Mouse (Mus musculus) forebrain, embryonic 10.5 days (tissue): Measurements from ENCODE around the gene Ago4. TPM values are rescaled to one million over a fixed set of nuclear protein-coding genes. Genes with fewer than 3 reads are reported as not detected.

Experiments
- DNase-seq: peaks from one replicate; pipeline ENCODE4 v3.0.0-alpha.2; 2017; ENCODE audit warnings: low spot score; ENCODE audit errors: extremely low spot score
- H3K27ac ChIP-seq: fragments of 300-500 bp; sonication (generic); 2 replicates; pipeline ENCODE4 v1.5.1; 2016; ENCODE audit warnings: mild to moderate bottlenecking
- H3K27me3 ChIP-seq: fragments of 300-500 bp; sonication (generic); 2 replicates; pipeline ENCODE4 v1.6.1; 2016; ENCODE audit warnings: mild to moderate bottlenecking; ENCODE audit not compliant: poor library complexity, severe bottlenecking
- H3K36me3 ChIP-seq: fragments of 300-500 bp; sonication (generic); replicated peaks from 2 replicates; pipeline ENCODE4 v1.6.1; 2016; ENCODE audit warnings: mild to moderate bottlenecking, moderate library complexity
- H3K4me1 ChIP-seq: fragments of 300-500 bp; sonication (generic); 2 replicates; pipeline ENCODE4 v1.6.1; 2016
- H3K4me3 ChIP-seq: fragments of 300-500 bp; sonication (generic); 2 replicates; pipeline ENCODE4 v1.5.1; 2016; ENCODE audit warnings: mild to moderate bottlenecking, moderate library complexity
- H3K9me3 ChIP-seq: fragments of 300-500 bp; sonication (generic); 2 replicates; pipeline ENCODE4 v1.6.1; 2016; ENCODE audit warnings: mild to moderate bottlenecking, moderate library complexity
- WGBS: fragments of 180-500 bp; shearing (Covaris S2); methylation state at CpG from one replicate; pipeline ENCODE4 v1.1.7; 2016; 5-methylcytosine and 5-hydroxymethylcytosine counted together
- polyA plus RNA-seq: library from polyadenylated mRNA; unstranded; fragments of >200 nt; fragmentation: Nextera tagmentation; extraction: Ambion mirVana; gene quantifications from 2 replicates; pipeline ENCODE4 v1.2.1, GENCODE M21; 2016

Ago4 gene
- polyA plus RNA-seq, 1 experiment from 2014 or later: 0.99 TPM

GRCm38 (mm10) chr4:126509072-126509471 lies 24.2 kb downstream of the Ago4 start:
- Histone ChIP-seq H3K27ac (no peak overlapping the region), H3K4me1 (peaks cover 6% of the 10 kb centered on the region; the same call in 1 of the 2 replicates), H3K27me3 (no peaks in the 10 kb centered on the region), H3K4me3 (no peak overlapping the region), H3K36me3 (peaks cover 9% of the 10 kb centered on the region), H3K9me3 (no peaks in the 10 kb centered on the region)
- WGBS: 86% methylated on average over 2 of the region's 2 CpGs
- no peak for DNase-seq

GRCm38 (mm10) chr4:126508110-126508899 lies 25.0 kb downstream of the Ago4 start:
- H3K4me3 ChIP-seq: no peak overlapping the region
- no peaks in the 10 kb centered on the region for H3K9me3 ChIP-seq
- H3K27me3 ChIP-seq: no peaks in the 10 kb centered on the region
- DNase-seq: no peak
- peaks cover 9% of the 10 kb centered on the region for H3K36me3 ChIP-seq
- WGBS: 77% methylated on average over 14 of the region's 14 CpGs
- H3K4me1 ChIP-seq: peaks cover 6% of the 10 kb centered on the region; the same call in 1 of the 2 replicates
- H3K27ac ChIP-seq: no peak overlapping the region

- Histone ChIP-seq H3K4me3 (no peak overlapping the region), H3K9me3 (no peaks in the 10 kb centered on the region), H3K36me3 (peaks cover 5% of the 10 kb centered on the region), H3K4me1 (no peaks in the 10 kb centered on the region), H3K27ac (no peak overlapping the region), H3K27me3 (no peaks in the 10 kb centered on the region)
- DNase-seq: no peak
- WGBS: 60% methylated on average over 8 of the region's 8 CpGs
Observed at GRCm38 (mm10) chr4:126502977-126503309, 30.3 kb downstream of the Ago4 start.

- DNase-seq: no peak
- 75% methylated on average over 6 of the region's 6 CpGs for WGBS
Observed at GRCm38 (mm10) chr4:126502141-126502976, 30.9 kb downstream of the Ago4 start.

GRCm38 (mm10) chr4:126498601-126499000 lies 34.7 kb downstream of the Ago4 start:
- no peaks in the 10 kb centered on the region for H3K36me3 ChIP-seq
- no peaks in the 10 kb centered on the region for H3K27me3 ChIP-seq
- H3K4me3 ChIP-seq: no peak overlapping the region
- WGBS: 84% methylated on average over 1 of the region's 1 CpGs
- no peaks in the 10 kb centered on the region for H3K4me1 ChIP-seq
- no peak overlapping the region for H3K27ac ChIP-seq
- no peak for DNase-seq
- H3K9me3 ChIP-seq: no peaks in the 10 kb centered on the region

More at GRCm38 (mm10) chr4:126502141-126502976, 30.9 kb downstream of the Ago4 start:
- Histone ChIP-seq H3K4me1 (no peaks in the 10 kb centered on the region), H3K27ac (no peak overlapping the region), H3K36me3 (peaks cover 5% of the 10 kb centered on the region), H3K4me3 (no peak overlapping the region), H3K9me3 (no peaks in the 10 kb centered on the region), H3K27me3 (no peaks in the 10 kb centered on the region)

GRCm38 (mm10) chr4:126496963-126497362 lies 36.3 kb downstream of the Ago4 start:
- no peak for DNase-seq
- H3K4me1 ChIP-seq: no peaks in the 10 kb centered on the region
- no peaks in the 10 kb centered on the region for H3K36me3 ChIP-seq
- H3K27ac ChIP-seq: no peak overlapping the region
- H3K9me3 ChIP-seq: no peaks in the 10 kb centered on the region
- no peaks in the 10 kb centered on the region for H3K27me3 ChIP-seq
- 87% methylated on average over 2 of the region's 2 CpGs for WGBS
- no peak overlapping the region for H3K4me3 ChIP-seq

- no peak overlapping the region for H3K27ac ChIP-seq
- H3K9me3 ChIP-seq: no peaks in the 10 kb centered on the region
- H3K4me3 ChIP-seq: no peak overlapping the region
- no peaks in the 10 kb centered on the region for H3K36me3 ChIP-seq
- no peaks in the 10 kb centered on the region for H3K4me1 ChIP-seq
- no peaks in the 10 kb centered on the region for H3K27me3 ChIP-seq
- DNase-seq: no peak
- WGBS: 80% methylated on average over 5 of the region's 5 CpGs
Observed at GRCm38 (mm10) chr4:126495942-126496790, 37.1 kb downstream of the Ago4 start.

GRCm38 (mm10) chr4:126495453-126495852 lies 37.8 kb downstream of the Ago4 start:
- H3K9me3 ChIP-seq: no peaks in the 10 kb centered on the region
- 69% methylated on average over 5 of the region's 5 CpGs for WGBS
- no peaks in the 10 kb centered on the region; the same call in 1 of the 2 replicates for H3K4me1 ChIP-seq
- H3K36me3 ChIP-seq: no peaks in the 10 kb centered on the region
- H3K27me3 ChIP-seq: no peaks in the 10 kb centered on the region
- no peak for DNase-seq
- no peak overlapping the region for H3K27ac ChIP-seq
- no peak overlapping the region for H3K4me3 ChIP-seq

GRCm38 (mm10) chr4:126493416-126493815 lies 39.9 kb downstream of the Ago4 start:
- H3K27ac ChIP-seq: no peak overlapping the region
- no peaks in the 10 kb centered on the region for H3K9me3 ChIP-seq
- no peaks in the 10 kb centered on the region for H3K36me3 ChIP-seq
- H3K4me1 ChIP-seq: no peaks in the 10 kb centered on the region; the same call in 1 of the 2 replicates
- DNase-seq: no peak
- H3K27me3 ChIP-seq: no peaks in the 10 kb centered on the region
- WGBS: 92% methylated on average over 4 of the region's 4 CpGs
- H3K4me3 ChIP-seq: no peak overlapping the region

- H3K9me3 ChIP-seq: no peaks in the 10 kb centered on the region
- H3K27me3 ChIP-seq: no peaks in the 10 kb centered on the region
- no peak overlapping the region for H3K27ac ChIP-seq
- no peaks in the 10 kb centered on the region; the same call in 1 of the 2 replicates for H3K4me1 ChIP-seq
- no peaks in the 10 kb centered on the region for H3K36me3 ChIP-seq
- no peak overlapping the region for H3K4me3 ChIP-seq
- DNase-seq: no peak
- WGBS: 67% methylated on average over 5 of the region's 5 CpGs
Observed at GRCm38 (mm10) chr4:126491977-126492376, 41.3 kb downstream of the Ago4 start.

- DNase-seq: no peak
- 84% methylated on average over 12 of the region's 12 CpGs for WGBS
- Histone ChIP-seq H3K36me3 (no peaks in the 10 kb centered on the region), H3K9me3 (no peaks in the 10 kb centered on the region), H3K27ac (no peak overlapping the region), H3K27me3 (no peaks in the 10 kb centered on the region), H3K4me1 (no peaks in the 10 kb centered on the region; the same call in 1 of the 2 replicates), H3K4me3 (no peak overlapping the region)
Observed at GRCm38 (mm10) chr4:126490726-126491125, 42.5 kb downstream of the Ago4 start.

GRCm38 (mm10) chr4:126489811-126490210 lies 43.5 kb downstream of the Ago4 start:
- Histone ChIP-seq H3K36me3 (no peaks in the 10 kb centered on the region), H3K27me3 (no peaks in the 10 kb centered on the region), H3K4me1 (no peaks in the 10 kb centered on the region; the same call in 1 of the 2 replicates), H3K4me3 (no peak overlapping the region), H3K9me3 (no peaks in the 10 kb centered on the region), H3K27ac (no peak overlapping the region)
- no peak for DNase-seq
- WGBS: 90% methylated on average over 5 of the region's 5 CpGs
